Mouse (Mus musculus) liver, adult (tissue): ENCODE results near the gene Eif2b2.

Source experiments
- GATA4 ChIP-seq: IDR thresholded peaks from 2 replicates; pipeline ENCODE4 v1.6.1; 2014; ENCODE audit warnings: mild to moderate bottlenecking, low read length; ENCODE audit not compliant: insufficient replicate concordance

Eif2b2 gene

DNA sequence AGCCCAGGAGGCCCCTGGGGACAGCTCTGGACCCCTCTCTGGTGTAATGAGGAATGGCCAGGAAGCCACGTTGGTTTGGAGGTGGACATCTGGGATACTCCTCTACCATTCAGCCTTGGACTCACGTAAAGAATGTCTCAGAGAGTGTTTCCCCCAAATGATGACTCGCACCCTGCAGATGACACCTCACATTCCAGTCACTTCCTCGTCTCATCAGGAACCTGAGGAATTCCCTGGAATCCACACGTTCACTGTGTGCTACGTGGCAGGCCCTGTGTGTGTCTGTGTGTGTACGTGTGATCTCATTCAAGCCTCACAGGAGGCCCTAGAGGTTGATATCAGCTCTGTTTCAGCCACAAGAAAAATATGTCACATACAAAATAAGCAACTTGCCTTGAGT lies 32.9 kb upstream of the Eif2b2 start:
- TF ChIP-seq GATA4, result no peak

DNA sequence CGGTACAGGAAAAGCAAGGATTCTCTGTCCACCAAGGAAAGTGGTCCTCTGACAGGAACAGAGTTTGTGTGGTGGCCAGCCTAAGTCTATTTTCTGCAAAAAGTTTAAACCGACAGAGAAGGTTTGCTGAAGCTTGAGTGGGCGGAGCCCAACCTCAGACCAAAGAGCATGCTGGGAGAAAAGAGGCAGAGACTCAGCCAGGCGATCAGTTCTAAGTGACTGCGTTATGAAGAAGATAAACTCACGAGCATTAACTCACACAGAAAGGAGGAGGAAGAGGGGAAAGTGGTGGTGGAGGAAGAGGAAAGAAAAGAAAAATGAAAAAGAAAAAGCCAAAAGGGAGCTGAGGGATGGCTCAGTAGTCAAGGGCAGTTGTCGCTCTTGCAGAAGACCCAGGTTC lies 29.0 kb upstream of the Eif2b2 start:
- no peak for TF ChIP-seq GATA4

GRCm38 (mm10) chr12:85192461-85193108 lies 26.7 kb upstream of the Eif2b2 start:
- no peak for TF ChIP-seq GATA4

GRCm38 (mm10) chr12:85193146-85193545 lies 26.1 kb upstream of the Eif2b2 start:
- no peak for TF ChIP-seq GATA4

- no peak for TF ChIP-seq GATA4
These were observed 25.2 kb upstream of the Eif2b2 start for GRCm38 (mm10) chr12:85193923-85194622.

GRCm38 (mm10) chr12:85194623-85195018 lies 24.7 kb upstream of the Eif2b2 start:
- TF ChIP-seq GATA4, result no peak

- TF ChIP-seq GATA4, result no peak
These were observed 24.2 kb upstream of the Eif2b2 start for GRCm38 (mm10) chr12:85195086-85195485.

GRCm38 (mm10) chr12:85196191-85196590 lies 23.1 kb upstream of the Eif2b2 start:
- no peak for TF ChIP-seq GATA4

- TF ChIP-seq GATA4, result no peak
These were observed 21.9 kb upstream of the Eif2b2 start for GRCm38 (mm10) chr12:85197371-85197770.

- no peak for TF ChIP-seq GATA4
These were observed 21.3 kb upstream of the Eif2b2 start for GRCm38 (mm10) chr12:85197936-85198335.

DNA sequence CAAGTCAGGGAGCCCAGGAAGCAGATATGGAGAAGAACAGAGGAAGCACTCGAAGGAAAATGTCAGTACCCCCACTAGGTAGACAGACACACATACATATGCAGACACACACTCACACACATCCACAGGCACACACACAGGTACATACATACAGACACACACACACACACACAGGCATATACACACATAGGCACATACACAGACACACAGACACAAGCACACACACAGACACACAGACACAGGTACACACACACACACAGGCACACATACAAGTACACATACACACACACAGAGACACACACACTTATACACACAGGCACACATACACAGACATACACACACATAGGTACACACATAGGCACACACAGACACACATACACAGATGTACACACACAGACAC lies 19.3 kb upstream of the Eif2b2 start:
- no peak for TF ChIP-seq GATA4

- TF ChIP-seq GATA4, result no peak
These were observed 18.1 kb upstream of the Eif2b2 start for GRCm38 (mm10) chr12:85200929-85201829.

- TF ChIP-seq GATA4, result no peak
These were observed 17.5 kb upstream of the Eif2b2 start for GRCm38 (mm10) chr12:85201830-85202147.

DNA sequence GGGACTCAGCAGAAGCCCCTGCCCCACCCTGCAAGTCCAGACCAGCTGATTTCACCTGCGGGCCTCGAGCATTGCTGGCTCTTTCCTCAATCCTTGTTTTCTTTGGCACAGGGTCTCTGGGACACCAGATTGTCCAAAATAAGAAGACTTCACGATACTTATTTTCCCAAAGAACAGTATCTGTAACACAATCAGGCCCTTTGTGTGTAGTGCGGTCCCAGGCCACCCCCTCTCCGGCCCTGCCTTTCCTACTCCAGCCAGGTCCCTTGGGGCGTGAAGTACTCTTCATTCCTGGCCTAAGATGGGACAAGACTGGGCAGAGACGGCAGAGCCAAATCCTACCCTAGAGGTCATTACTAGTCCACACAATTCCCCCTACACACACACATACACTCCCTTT lies 17.1 kb upstream of the Eif2b2 start:
- no peak for TF ChIP-seq GATA4

DNA sequence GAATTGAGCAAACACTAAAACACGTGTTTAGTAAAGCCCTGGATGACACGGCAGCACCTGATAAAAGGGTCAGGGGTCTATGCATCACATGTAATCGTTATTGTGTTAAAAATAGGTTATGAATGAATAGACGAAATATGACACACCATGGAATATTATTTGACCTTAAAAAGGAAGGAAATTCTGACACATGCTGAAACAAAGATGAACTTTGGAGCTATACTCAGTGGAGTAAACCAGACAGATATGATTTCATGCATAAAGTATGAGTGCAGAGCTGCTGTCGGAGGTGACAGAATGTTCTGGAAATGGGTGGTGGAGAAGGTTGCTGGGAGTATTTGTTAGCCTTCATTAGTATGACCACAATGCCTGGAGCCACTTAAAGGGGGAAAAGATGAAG lies 15.6 kb upstream of the Eif2b2 start:
- no peak for TF ChIP-seq GATA4

DNA sequence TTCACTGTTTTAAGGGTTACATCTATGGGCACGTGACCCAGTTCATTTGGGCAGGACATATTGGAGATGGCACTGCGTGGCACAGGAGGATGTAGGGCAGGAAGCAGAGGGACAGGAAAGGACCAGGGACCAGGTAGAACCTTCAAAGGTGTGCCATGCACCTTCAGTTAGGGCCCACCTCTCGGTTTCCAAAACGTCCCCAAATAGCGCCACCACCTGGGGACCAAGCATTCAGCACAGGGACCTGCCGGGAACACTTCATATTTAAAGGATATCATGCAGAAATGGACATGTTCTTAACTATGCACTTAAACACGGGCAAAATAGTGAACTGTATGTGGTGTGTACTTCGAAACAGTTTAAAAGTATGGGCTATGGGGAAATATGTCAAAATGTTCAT lies 15.2 kb upstream of the Eif2b2 start:
- no peak for TF ChIP-seq GATA4

GRCm38 (mm10) chr12:85205425-85205824 lies 13.9 kb upstream of the Eif2b2 start:
- no peak for TF ChIP-seq GATA4
